Mouse (Mus musculus): ENCODE measurements around the gene Otud7b.

- TF ChIP-seq CTCF (conservative IDR thresholded peaks at IDR 0.05; ENCODE audit: low read length) (no peak), NANOG (IDR thresholded peaks at IDR 0.05; ENCODE audit: borderline replicate concordance, low read length) (no peak)
Observed at GRCm38 (mm10) chr3:96087801-96088200, 16.5 kb upstream of the Otud7b start.

Data from E14TG2a.4 (cell line).